Mouse (Mus musculus): ENCODE results near the gene Timm44.

Timm44 gene

GRCm38 (mm10) chr8:4230612-4231351 lies 44.9 kb downstream of the Timm44 start:
- DNase-seq: no peak

- DNase-seq: no peak
Observed at GRCm38 (mm10) chr8:4229784-4230183, 45.9 kb downstream of the Timm44 start.

DNA sequence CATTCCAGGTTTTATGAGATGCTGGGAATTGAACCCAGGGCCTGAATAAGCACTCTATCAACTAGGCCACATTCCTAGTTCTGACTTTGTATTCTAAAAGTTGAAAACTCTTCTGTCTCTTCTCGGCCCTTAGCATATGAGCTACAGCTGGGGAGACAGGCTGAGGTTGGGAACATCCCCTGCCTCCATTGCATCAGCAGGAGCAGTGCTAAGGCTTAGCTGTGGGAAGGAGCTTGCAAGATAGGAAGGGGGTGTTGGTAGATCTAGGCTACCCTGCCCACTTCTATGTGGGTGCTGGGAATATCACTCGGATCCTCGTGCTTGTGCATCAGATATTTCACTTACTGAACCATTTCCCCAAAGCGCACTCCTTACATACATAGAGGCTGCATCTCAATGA lies 47.8 kb downstream of the Timm44 start:
- no peak for DNase-seq

DNA sequence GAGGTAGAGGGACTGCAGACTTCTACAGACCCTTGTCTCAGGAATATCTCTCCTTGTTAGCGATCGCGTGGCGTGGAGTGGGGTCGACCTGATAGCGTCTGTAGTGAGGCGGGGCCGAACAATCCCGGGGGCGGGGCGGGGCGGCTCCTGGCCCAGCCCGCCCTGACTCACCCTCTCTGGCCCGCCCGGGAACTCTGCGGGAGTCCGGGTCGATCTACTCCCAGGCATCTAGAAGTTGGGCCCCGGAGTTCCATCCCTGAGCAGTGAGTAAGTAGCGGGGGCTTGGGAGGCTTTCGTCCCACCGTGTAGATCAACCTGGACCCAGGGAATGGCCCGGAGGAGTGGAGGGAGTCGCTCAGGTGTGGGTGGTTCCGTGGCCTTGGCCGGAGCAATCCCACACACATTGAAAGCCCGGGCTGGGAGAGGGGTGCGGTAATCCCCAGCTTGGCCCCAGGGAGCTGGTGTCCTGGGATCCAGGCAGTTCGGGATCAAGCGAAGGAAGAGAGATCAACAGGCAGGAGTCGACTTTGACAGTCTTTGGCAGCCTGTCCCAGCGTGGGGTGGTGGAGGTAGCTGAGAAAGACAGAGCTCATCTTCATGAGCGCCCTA lies 48.9 kb downstream of the Timm44 start, which contains the start of gene Lrrc8e:
Gene Lrrc8e (plus strand): TSS at position 89 of the 609 bp plus-strand sequence.
- peak; percentile 9 for DNase-seq

- DNase-seq: peak; percentile 8
Observed at GRCm38 (mm10) chr8:4226323-4226722, 49.4 kb downstream of the Timm44 start.

- no peak for DNase-seq
Observed at GRCm38 (mm10) chr8:4222059-4222458, 53.7 kb downstream of the Timm44 start.

DNA sequence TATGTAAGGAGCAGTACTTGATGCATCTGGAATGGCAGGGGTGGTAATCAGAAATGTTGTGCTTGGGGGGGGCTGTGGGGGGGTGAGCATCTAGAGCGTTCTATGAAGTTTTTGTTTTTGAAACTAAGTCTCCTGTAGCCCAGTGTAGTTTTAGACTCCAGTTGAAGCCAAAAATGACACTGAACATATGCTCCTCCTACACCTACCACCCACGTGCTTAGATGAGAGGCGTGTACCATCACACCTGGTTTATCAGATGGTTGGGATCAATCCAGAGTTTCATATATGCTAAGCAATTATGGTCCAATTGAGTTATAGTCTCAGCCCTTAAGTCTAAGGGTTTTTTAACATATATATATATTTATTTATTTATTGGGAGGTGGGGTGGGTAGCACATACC lies 56.1 kb downstream of the Timm44 start:
- no peak for DNase-seq

GRCm38 (mm10) chr8:4216791-4217621 lies 58.7 kb downstream of the Timm44 start, which contains the start of gene Prr36:
Prr36 (minus strand) TSS chr8:4217459.
- peak; percentile 84 for DNase-seq

DNA sequence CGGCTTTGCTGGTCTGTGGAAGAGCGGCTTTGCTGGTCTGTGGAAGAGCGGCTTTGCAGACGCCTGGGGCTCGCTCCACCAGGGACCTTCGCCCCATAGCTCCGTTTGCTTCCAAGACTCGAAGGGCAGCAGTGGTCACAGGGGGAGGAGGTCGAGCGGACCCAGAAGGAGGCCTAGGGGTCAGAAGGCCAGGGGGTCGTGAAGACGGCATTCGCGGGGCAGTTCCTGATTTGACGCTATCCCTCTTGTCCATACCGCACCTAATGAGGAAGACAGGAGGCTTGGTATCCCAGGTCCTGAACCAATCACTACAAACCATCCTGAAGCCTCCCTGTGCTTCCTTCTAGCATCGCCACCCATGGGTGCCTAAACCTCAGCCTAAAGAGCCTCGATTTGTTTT lies 59.4 kb downstream of the Timm44 start:
- peak; percentile 15 for DNase-seq

DNA sequence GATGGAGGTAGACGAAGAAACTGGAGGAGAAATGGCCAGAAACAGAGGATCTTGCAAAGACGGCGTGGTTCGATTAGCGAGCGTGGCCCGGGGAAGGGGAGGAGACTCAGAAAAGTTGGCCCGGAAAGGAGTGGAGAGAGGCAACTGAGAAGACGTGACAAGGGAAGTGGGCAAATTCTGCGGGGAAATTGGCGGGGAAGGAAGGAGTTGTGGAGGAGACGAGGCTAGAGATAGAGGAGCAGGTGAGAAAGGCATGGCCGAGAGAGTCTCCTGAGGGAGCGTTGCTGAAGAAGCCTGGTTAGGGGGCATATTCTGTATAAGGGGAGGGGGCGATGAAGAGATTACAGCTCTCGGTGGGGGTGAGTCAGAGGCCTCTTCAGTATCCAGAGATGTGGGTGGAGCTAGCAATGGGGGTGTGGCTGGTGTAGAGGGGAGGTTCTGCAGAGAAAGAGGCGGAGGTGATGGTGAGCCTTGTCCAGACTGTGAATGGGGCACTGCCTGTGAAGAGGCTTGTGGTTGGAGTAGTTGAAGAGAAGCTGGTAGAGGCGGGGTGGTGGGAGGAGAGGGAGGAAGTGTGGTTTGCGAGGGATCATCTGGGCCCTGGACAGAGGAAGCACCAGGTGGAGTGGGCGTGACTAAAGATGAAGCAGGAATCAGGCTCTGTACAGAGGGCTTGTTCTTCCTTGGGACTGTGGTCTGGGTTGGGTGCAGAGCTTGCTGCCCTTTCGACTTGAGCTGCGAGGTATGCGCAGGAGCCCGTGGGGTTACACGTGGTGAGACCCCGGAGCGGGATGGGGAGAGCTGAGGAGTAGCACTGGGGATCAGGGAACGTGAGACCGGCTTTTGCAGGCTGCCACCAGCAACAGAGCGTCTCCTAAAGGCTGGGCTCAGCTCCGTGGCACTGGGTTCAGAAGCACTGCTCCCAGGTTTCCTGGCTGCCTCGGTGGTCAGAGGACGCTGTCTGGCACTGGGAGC lies 61.4 kb downstream of the Timm44 start:
- DNase-seq: peak; percentile 68

GRCm38 (mm10) chr8:4213210-4214005 lies 62.3 kb downstream of the Timm44 start:
- DNase-seq: peak; percentile 63

DNA sequence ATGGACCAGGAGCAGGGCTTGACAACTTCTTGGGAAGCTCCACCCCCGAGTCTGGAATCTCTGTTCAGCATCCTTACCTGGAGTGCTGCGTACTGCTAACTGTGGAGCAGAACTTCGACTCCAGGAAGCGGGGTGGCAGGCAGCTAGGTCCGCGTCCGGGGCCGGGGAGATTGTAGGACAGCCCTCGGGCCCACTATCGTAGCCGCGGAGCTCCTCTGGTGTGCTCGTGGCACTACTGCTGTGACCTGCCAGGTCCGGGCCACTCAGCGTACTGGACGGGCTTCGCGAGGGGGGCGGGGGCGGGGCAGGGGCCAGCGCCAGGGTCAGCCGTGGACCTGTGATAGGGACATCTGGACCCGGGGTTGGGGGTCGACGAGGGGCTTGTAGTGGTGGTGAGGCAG lies 62.9 kb downstream of the Timm44 start:
- DNase-seq: peak; percentile 39

DNA sequence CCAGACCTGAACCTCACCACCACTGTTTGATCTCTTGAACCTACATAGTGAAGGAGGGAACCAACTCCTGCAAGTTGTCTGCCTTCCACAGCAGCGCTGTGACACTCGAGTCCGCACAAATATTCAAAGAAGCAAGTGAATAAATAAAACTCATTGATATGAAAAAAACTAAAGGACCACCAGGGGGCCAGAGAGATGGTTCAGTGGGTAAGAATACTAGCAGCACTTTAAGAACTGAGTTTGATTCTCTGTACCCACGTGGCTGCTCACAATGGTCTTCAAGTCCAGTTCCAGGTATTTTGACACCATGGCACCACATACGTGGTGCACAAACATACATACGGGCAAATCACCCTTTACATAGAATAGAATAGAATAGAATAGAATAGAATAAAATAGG lies 64.6 kb downstream of the Timm44 start:
- no peak for DNase-seq

All from embryo, embryonic 11 days (tissue).